ENCODE assay signal across 16 mouse cellular contexts in the genomic region with DNA sequence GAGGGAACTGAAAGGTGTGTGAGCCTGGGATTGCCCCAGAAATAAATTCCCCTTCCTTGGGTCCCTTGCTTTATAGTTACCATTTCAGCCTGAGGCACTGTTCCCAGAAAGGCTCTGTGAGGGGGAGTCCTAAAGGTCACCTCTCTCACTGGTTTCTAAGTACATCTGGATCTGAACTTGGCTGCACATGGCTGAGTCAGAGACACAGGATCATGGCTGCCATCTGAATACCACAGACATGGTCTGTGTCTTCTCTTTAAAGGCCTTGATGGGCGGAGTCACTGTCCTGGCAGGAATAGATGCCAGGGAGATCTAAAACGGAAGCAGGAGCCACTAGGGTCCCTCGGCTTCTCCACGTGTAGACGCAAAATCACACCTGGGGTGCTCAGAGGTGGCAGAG. TPM values are rescaled to one million over a fixed set of nuclear protein-coding genes. Genes with fewer than 3 reads are reported as not detected.
"Had no signal": no experiment of that assay in that cellular context is flagged by ENCODE, and none has a peak within 500 bp of the region (broad histone marks: within the 10 kb centered on the region; RNA-seq: fewer than 3 reads in every experiment).

No protein-coding gene starts in this region.

- H3K9ac ChIP-seq: liver, embryonic 15.5 days; midbrain, embryonic 15.5 days; neural tube, embryonic 12.5 days; stomach, embryonic 15.5 days had no signal

- H3K9me3 ChIP-seq: liver, embryonic 15.5 days; midbrain, embryonic 15.5 days; neural tube, embryonic 12.5 days; stomach, embryonic 15.5 days had no signal

- H3K4me2 ChIP-seq: liver, embryonic 11.5 days; liver, embryonic 15.5 days; midbrain, embryonic 15.5 days; neural tube, embryonic 12.5 days; stomach, embryonic 15.5 days had no signal

- H3K36me3 ChIP-seq: liver, embryonic 15.5 days; midbrain, embryonic 15.5 days; neural tube, embryonic 12.5 days; stomach, embryonic 15.5 days had no signal

- H3K27ac ChIP-seq: layer of hippocampus, adult 2 months; liver, embryonic 15.5 days; midbrain, embryonic 15.5 days; neural tube, embryonic 12.5 days; stomach, embryonic 15.5 days had no signal

- H3K4me1 ChIP-seq: liver, embryonic 15.5 days; midbrain, embryonic 15.5 days; stomach, embryonic 15.5 days had no signal

- ATAC-seq: lung, postnatal 0 days; midbrain, embryonic 15.5 days had no signal

- H3K27me3 ChIP-seq: liver, embryonic 15.5 days; midbrain, embryonic 15.5 days; neural tube, embryonic 12.5 days; stomach, embryonic 15.5 days had no signal

- H3K4me3 ChIP-seq: layer of hippocampus, adult 2 months; liver, embryonic 15.5 days; midbrain, embryonic 15.5 days; neural tube, embryonic 12.5 days; stomach, embryonic 15.5 days had no signal

- DNase-seq: kidney, postnatal 10 days; kidney, postnatal 4 days; left cerebral cortex, postnatal 4 days; lung, adult 2 months; lung, postnatal 36 days; right cerebral cortex, postnatal 4 days; spleen, adult 18-20 months; thymus, postnatal 36 days had no signal

RNA-seq across cellular contexts. Expression of a gene that starts 38.2 kb away (rescaled TPM):
- total RNA-seq: monocyte, adult 5-6 weeks had no signal
